Mouse (Mus musculus): ENCODE measurements around the gene Gstm7. TPM values are rescaled to one million over a fixed set of nuclear protein-coding genes. Genes with fewer than 3 reads are reported as not detected.

Gene Gstm7
- polyA plus RNA-seq, 1 experiment from 2014 or later = 11.9 TPM

Other genes starting within 250 kb of the Gstm7 start
- gene Ahcyl1, start 235.3 kb downstream of the Gstm7 start, polyA plus RNA-seq (2015; fragmentation: Nextera tagmentation; extraction: Ambion mirVana) = 61.5 and 74.7 TPM in 2 replicates
- 17.0 and 20.7 TPM in 2 replicates for gene Csf1, start 171.3 kb downstream of the Gstm7 start, polyA plus RNA-seq (2015; fragmentation: Nextera tagmentation; extraction: Ambion mirVana)
- gene Eps8l3, start 54.6 kb downstream of the Gstm7 start, polyA plus RNA-seq (2015; fragmentation: Nextera tagmentation; extraction: Ambion mirVana) = not detected in 2 replicates
- 168 and 185 TPM in 2 replicates for gene Gstm5, start 36.0 kb downstream of the Gstm7 start, polyA plus RNA-seq (2015; fragmentation: Nextera tagmentation; extraction: Ambion mirVana)
- 6.8 and 7.4 TPM in 2 replicates for gene Gstm6, start 11.9 kb upstream of the Gstm7 start, polyA plus RNA-seq (2015; fragmentation: Nextera tagmentation; extraction: Ambion mirVana)
- not detected in 2 replicates for gene Gstm3, start 37.5 kb upstream of the Gstm7 start, polyA plus RNA-seq (2015; fragmentation: Nextera tagmentation; extraction: Ambion mirVana)
- gene Gstm2, start 54.6 kb upstream of the Gstm7 start, polyA plus RNA-seq (2015; fragmentation: Nextera tagmentation; extraction: Ambion mirVana) = 69.1 and 73.7 TPM in 2 replicates
- gene Gstm1, start 86.2 kb upstream of the Gstm7 start, polyA plus RNA-seq (2015; fragmentation: Nextera tagmentation; extraction: Ambion mirVana) = 56.1 and 63.9 TPM in 2 replicates
- 14.0 and 14.2 TPM in 2 replicates for gene Gstm4, start 113.1 kb upstream of the Gstm7 start, polyA plus RNA-seq (2015; fragmentation: Nextera tagmentation; extraction: Ambion mirVana)
- gene Ampd2, start 154.8 kb upstream of the Gstm7 start, polyA plus RNA-seq (2015; fragmentation: Nextera tagmentation; extraction: Ambion mirVana) = 50.1 and 51.4 TPM in 2 replicates
- 0.67 and 0.96 TPM in 2 replicates for gene Gnat2, start 161.0 kb upstream of the Gstm7 start, polyA plus RNA-seq (2015; fragmentation: Nextera tagmentation; extraction: Ambion mirVana)
- gene Gnai3, start 214.3 kb upstream of the Gstm7 start, polyA plus RNA-seq (2015; fragmentation: Nextera tagmentation; extraction: Ambion mirVana) = 179 and 183 TPM in 2 replicates
- 0.09 TPM in 2 replicates for gene Gpr61, start 223.1 kb upstream of the Gstm7 start, polyA plus RNA-seq (2015; fragmentation: Nextera tagmentation; extraction: Ambion mirVana)

Measured in limb, embryonic 15.5 days (tissue).